Mouse (Mus musculus) monocyte, adult 5-6 weeks (primary cell): ENCODE data around the gene Cdk17. TPM values are rescaled to one million over a fixed set of nuclear protein-coding genes. Genes with fewer than 3 reads are reported as not detected.

Experiments used
- ATAC-seq: fragments of 153-309, 156-312 bp; replicated peaks from 2 replicates; pipeline ENCODE4 v1.8.0; 2017; ENCODE audit warnings: mild to moderate bottlenecking; ENCODE audit not compliant: low TSS enrichment, insufficient number of reproducible peaks, severe bottlenecking, poor library complexity, low FRiP score
- total RNA-seq: library from RNA; stranded (forward); fragments of 200-1000, 200-491, 200-594 nt; gene quantifications from 3 replicates; pipeline ENCODE4 v1.2.3, GENCODE M21; 2017

The Cdk17 gene
- total RNA-seq, 1 experiment from 2014 or later: 103 TPM

DNA sequence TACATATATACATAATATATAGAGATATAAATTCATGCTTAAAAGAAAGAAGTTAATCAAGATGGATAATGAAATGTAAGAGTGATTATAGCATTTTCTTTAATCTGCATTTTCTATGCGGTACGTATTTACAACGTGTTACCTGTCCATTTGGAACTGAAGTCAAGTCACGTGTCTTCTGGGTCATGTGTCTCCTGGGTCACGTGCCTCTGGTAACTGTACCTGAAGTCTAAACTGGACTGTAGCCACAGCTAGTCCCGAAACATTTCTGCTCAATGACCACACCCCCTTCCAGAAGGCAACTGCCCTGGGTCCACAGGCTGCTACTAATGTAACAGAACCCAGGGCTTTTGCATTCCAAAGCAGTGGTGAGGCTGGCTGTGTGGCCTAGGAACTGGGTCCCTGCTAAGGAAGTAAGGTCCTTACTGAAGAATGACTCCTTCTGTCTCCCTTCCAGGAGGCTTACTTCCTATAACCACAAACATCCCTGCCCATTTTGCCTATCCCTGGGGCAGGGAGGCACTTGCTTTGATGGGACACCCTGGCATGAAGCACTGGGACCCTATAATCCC lies 110.3 kb downstream of the Cdk17 start:
- ATAC-seq: no peak

DNA sequence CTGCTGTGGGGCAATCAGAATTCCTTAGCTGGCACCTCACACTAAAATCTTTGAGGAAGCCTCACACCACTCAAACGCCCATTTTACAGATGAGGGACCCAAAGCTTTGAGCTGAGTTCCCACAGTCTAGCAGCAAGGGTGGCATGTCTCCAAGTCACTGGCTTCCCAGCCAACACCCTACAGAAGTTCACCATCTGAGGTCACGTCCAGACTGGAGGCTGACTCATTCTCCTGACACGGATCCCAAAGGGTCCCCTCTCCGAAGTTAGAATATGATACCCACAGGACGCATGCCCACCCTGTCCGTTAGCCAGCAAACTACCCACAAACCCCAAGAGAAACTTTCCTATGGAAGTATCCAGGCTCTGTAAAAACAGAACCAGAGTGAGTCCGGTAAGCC lies 111.2 kb downstream of the Cdk17 start:
- no peak for ATAC-seq

DNA sequence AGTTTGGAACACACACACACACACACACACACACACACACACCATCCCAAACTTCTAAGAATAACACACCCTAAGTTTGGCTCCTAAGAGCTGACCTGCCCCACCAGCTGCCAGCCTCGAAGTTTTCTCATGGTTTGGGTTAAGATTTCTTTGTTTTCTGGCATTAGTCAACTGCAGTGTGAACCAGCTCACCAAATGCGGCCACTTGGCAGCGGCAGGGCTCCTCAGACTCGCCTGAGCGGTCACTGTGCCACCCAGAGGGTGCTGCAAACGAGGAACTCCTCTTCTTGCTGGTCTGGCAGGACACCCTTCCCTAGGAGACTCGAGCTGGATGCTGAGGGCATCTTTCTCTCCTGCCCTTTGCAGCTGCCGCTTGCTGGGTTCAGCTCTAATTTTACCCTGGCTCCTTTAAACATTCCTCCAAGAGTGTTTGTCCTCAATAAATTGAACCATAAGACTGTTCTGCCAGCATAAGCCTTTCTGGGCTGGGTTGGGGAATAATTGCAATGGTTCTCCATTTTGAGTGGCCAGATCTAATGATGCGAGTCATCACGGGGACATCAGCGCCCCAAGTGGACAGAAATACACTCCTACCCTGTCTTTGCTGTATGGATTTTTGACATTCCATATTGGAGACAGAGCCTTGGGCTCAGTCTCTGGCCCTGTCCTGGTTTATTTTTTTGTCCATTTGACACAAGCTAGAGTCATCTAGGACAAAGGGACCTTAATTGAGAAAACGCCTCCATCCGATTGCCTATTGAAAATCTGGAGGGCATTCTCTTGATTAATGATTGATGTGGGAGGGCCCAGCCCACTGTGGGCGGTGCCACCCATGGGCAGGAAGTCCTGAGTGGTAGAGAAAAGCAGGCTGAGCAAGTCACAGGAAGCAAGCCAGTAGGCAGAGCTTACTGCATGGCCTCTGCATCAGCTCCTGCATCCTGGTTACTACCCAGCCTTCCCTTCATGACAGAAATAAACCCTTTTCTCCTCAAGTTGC lies 112.6 kb downstream of the Cdk17 start:
- no peak; the same call in 1 of the 2 replicates for ATAC-seq

DNA sequence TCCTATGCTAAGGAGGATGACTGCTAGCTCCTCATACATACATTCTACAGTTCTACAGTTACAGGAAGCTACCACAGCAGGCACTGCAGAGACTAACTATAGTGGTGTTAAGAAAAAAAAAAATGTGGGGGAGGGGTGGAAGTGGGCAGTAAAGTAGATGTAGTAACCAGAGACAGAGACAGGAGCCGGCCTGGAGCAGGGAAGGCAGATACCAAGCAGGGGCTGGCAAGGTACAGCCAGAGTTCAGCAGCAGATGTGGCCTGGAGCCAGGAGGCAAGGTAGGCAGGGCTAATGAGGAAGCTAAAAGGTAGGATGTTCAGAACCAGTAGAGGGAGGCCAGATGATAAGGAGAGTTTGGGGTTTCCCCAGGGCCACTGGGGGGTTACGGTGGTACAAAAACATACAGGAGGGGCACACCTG lies 113.6 kb downstream of the Cdk17 start:
- ATAC-seq: no peak

DNA sequence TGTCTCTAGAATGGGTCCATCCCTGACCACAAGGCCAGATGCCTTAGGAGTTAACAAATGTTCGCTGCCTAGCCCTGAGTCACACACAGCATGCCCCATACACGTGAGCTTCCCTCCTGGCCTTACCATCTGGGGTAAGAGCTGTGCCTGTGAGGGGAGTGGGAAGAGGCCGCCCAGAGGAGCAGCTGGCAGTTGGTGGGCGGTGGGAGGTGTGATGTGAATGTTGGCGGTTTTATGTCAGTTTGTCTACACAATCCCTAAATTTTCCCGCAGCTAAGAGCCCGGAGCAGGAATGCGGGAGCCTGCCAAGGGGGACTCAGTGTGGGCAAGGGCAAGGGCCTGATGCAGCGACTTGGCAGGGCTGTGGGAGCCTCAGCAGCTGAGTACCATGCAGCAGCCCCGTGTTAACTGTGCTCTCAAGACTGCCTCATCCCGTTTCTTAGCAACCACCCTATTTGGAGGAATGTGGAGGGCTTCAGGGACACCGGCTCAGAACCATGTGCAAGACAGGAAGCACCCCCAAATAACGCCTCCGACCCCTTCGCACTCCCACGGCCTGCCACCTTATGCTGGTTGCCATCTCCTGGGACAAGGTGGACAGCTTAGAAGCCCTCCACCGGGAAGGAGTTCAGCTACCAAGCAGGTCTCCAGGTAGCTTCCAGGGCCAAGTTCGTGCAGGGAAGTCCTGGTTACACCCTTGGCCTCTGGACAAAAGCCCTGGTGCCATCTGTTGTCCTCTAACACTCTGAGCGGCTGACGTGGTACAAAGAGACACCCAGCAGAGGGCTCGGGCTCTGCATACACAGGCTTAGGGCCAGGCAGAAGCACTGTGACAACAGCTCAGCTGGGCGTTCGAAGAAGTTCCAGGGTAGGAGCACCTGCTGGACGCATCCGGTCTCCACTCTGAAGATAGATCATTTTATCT lies 114.8 kb downstream of the Cdk17 start:
- ATAC-seq: no peak

DNA sequence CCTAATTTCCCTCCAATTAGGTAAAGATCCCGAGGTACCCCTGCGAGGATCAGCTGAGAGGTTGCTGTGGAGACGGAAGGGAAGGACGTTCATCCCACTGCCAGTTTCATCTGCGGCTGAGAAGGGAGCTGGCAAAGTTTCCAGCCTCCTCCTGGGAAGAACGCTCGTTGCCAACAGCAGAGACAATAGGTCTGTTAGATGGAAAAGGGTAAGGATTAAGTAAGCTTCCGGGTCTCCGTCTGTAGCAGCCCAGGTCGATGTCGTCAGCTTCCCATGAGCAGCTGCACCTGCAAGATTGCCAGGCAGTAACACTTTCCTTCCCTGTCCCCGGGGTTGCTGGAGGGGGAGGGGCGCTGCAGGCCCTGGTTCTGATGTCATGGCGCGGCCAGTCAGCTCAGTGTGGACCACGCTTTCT lies 115.7 kb downstream of the Cdk17 start:
- no peak for ATAC-seq

DNA sequence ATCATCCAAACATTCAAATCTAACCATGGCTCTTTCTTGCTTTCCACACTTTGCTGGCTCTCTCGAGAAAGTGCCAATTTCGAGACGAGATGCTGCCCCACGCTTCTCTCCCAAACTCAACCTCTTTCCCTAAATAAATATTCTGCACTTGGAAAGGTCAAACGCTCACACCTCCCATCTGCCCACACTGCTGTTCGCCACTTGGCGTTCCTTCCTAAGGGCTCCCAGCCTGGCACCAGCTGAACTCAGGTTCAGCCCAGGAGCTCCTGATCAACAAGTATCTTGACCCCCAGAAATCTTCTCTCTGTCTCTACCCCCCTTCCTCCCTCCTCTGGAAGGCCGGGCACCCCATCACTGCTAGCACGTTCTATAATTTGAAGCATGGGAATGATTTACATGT lies 116.2 kb downstream of the Cdk17 start:
- no peak for ATAC-seq

DNA sequence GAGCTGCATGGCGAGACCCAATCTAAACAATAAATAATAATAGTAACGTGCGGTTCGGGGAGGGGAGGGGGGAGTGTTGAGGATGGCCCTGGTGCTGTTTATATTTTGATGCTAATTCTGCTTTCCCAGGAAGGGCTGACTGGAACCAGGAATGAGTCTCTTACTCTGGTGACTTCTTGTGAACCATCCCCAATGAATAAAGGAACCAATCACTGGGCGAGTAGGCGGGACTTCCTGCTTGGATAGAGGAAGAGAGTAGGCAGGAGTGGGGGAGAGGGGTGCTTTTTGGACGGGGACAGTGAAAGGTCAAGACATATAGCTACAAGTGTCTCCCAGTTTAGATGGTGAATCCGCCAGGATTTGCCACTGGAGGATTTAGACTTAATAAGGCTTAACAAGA lies 117.7 kb downstream of the Cdk17 start:
- no peak for ATAC-seq

DNA sequence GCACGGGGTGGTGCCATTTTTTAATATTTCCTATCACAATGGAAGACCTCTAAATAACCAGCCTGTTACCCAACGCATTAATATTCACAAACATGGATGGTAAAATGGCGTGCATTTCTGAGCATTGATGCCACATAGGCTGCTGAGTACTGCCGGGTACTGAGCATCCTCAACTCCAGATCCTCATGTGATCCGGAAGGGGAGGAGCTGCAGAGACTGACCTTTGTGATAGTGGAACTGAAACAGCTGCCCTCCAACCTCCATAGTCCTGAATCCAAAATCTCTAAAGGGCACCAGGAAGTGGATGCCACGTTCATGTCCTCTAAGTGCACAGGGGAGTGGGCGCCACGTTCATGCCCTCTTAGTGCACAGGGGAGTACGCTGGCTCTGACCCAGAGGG lies 118.4 kb downstream of the Cdk17 start:
- peak; percentile 76 for ATAC-seq

DNA sequence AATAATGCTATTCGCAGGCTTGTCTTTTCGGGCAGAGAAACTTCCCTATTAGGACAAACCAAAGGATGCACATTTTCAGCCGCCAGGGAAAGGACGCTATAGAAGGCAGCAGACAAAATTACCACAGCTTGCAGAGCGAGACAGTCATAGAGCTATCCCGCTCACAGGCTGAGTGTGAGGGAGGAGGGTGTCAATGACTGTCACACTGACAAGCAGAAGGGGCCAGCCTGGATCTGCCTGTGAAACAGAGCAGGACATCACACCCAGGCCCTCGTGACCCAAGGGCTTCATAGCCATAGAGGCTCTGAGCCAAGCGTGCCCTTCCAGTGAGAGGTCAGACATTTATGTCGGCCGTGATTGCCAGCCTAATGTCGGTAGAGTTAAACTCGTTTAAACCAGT lies 119.9 kb downstream of the Cdk17 start:
- ATAC-seq: no peak

DNA sequence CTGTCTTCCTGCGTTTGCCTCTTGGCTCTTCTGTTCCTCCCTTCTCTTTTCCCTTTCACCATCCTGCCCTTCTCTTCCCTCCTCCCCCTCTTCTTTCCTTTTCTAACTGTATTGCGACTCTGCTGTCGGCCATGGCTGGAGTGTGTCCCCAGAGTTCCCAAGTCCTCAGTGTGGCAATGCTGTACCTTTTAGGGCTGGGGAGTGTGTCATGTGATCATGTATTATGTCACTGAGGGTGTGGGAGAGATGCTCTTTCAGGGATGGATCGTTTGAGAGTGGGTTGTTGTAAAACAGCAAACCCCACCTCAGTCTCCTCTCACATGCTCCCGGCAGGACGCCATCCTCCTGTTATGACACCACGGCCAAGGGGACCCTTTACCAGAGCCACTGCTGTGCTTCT lies 120.4 kb downstream of the Cdk17 start:
- no peak for ATAC-seq

DNA sequence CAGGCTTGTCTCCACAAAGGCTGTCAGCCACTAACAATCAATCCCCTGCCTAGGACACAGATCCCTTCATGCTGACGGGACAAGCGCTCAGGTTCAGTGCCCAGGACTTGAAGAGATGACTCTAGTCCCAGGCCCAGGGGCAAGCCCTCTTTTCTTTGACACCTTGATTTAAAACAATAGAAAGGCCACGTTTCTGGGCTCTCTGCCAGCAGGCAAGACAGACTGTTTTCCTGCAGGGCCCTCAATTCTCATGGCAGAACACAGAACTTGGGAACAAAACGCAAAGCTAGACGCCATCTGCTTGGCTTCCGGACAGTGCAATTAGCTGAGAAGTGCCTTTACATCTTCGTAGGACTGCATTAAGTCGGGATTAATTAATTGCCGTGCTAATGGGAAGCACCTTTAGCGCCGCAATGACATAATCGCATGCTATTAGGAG lies 121.9 kb downstream of the Cdk17 start:
- ATAC-seq: no peak

DNA sequence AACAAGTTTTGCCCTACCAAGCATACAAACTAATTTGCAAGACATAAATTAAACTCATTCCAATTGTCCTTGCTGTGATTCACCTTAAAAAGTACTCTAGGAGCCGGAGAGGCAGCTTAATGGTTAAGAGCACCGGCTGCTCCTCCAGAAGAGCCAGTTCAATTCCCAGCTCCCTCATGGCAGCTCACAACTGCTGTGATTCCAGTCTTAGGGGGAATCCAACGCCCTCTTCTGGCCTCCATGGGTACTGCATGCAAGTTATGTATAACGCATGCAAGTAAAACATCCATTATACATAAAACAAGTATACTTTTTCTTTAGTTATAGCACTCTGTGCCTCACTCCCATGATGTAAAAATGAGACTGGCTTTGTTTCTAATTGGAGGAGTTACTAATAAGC lies 122.6 kb downstream of the Cdk17 start:
- no peak for ATAC-seq

DNA sequence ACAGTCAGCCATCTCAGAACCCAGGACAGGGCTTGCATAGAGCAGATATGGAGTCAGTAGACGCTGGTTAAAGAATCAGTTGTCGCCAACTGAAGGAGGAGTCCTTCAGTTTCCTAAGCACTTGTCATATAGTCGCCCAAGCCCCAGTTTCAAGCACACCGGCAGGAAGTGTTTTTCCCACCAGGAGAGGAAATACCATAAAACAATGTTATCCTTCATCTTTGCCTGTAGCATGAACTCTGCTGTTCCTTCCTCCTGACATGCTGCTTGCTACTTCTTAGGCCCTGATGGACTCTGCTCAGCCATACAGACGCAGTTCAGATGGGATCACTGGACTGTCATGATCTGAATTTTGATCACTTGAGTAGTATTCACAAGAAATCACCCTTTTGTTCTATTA lies 124.8 kb downstream of the Cdk17 start:
- no peak for ATAC-seq

DNA sequence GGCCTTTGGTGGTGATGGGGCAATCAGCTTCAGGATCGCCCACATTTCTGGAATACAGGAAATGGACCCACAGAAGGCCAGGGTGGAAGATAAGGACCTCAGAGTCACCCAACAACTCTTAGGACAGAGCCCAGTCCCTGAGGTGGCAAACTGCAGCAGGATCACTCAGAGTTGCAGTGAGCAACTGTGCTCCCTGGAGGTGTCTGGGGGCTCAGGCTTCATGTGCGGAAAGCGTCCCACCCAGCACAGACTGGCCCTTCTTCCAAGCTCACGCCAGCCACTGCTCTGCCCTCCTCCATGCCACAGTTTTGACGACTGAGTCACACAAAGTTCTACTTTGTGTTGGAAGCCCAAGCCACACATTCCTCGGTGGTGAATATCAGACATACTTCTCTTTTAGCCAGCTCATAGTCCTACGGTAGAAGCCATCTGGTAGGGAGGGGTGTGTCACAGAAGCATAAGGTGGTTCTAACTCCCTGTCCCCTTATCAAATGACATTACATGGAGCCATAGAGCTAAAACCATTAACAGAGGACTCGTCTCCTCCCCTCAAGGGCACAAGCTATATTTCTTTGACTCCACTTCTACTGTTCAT lies 127.0 kb downstream of the Cdk17 start:
- ATAC-seq: no peak

DNA sequence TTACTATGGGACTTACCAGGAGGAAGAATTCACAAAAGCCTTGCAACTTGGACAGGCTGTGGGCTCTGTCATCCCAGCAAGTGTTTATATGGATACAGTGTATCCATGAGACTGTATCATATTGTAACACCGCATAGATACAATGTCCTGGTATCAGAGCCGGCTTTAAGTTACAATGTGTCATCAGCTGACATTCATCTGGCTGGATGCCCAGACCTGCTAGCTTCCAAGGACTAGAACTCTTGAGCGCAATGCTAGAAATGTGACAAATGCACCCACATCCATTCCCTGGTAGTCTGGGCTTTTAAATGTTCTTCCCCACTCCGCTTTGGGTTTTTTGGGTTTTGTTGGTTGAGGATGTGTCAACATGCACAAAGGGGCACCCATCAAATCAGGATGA lies 127.7 kb downstream of the Cdk17 start:
- no peak for ATAC-seq

DNA sequence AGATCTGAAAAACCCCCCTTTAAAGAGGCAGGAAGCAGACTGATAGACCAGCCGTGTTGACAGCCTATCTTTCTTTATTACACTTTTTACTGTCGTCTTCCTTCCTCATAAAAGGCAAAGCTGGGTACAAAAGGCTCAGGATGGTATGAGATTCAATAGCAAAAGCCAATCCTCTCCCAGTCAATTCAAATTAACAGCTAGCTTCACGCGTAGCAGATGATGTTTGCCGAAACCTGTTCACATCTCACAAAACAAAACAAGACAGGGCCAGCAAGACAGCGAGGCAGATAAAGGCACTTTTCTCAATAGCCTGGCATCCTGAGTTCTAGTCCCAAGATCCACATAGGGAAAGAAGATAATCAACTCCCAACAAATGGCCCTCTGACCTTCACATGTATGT lies 128.7 kb downstream of the Cdk17 start:
- no peak for ATAC-seq

DNA sequence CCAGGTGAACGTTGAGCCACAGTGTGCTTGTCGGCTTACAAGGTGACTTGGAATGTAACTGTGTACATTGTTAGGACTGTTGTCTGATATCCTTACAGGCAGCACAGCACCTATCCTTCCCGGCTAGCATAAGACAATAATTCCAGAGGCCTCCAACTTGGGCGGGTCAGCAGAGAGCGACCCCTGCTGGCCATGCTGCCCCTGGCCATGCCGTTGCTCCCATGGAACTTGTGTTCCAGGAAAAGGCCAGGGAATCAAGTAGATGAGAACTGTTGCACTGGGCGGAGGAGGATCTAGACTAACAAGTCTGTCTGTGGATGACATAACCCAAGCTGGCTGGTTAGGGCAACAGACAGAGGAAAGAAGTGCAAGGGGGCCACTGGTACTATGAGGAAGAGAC lies 130.7 kb downstream of the Cdk17 start:
- ATAC-seq: no peak

DNA sequence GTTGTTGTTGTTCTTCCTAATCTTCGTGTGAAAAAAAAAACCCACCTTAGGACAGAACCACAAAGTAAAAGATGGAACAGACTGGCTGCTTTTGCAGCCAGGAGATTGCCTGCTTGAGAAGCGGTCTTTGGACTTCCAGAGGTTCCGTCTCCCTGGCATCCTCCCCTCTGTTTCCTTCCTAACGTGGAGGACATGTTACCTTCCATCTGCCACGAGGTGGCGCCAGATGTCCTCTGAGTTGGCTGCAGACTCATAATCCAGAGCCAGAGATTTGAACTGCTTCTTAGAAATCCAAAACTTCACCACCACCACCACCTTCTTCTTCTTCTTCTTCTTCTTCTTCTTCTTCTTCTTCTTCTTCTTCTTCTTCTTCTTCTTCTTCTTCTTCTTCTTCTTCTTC lies 131.2 kb downstream of the Cdk17 start:
- peak; percentile 63; the same call in 1 of the 2 replicates for ATAC-seq
